Mouse (Mus musculus) C2C12 (cell line): ENCODE measurements around the gene Ush2a. TPM values are rescaled to one million over a fixed set of nuclear protein-coding genes. Genes with fewer than 3 reads are reported as not detected.

Source experiments
- H3K27me3 ChIP-seq: one replicate; pipeline ENCODE4 v1.6.1; 2011; ENCODE audit not compliant: control insufficient read depth, insufficient read depth, insufficient read length
- H3K36me3 ChIP-seq: one replicate; pipeline ENCODE4 v1.6.1; 2011; ENCODE audit not compliant: control insufficient read depth, insufficient read depth
- H3K4me3 ChIP-seq: one replicate; pipeline ENCODE4 v1.5.1; 2011; ENCODE audit warnings: mild to moderate bottlenecking, control low read depth; ENCODE audit not compliant: poor library complexity, insufficient read depth, severe bottlenecking
- H3K79me2 ChIP-seq: one replicate; pipeline ENCODE4 v1.6.1; 2011; ENCODE audit not compliant: control insufficient read depth, insufficient read depth
- H3K79me3 ChIP-seq: one replicate; pipeline ENCODE4 v1.6.1; 2011; ENCODE audit warnings: low read depth, control low read depth
- H3ac ChIP-seq: one replicate; pipeline ENCODE3; 2011; ENCODE audit warnings: low read depth; ENCODE audit not compliant: control insufficient read depth, insufficient read length
- CEBPB ChIP-seq: IDR thresholded peaks from one replicate; pipeline ENCODE4 v1.6.1; 2011; ENCODE audit warnings: low read depth, mild to moderate bottlenecking, control low read depth, moderate library complexity
- CTCF ChIP-seq: IDR thresholded peaks from one replicate; pipeline ENCODE4 v1.5.1; 2011; ENCODE audit not compliant: control insufficient read depth, insufficient read depth, insufficient read length
- FOSL1 ChIP-seq: IDR thresholded peaks from one replicate; pipeline ENCODE4 v1.8.0; 2011; ENCODE audit warnings: mild to moderate bottlenecking, low read length; ENCODE audit not compliant: poor library complexity, insufficient read depth, severe bottlenecking
- MAX ChIP-seq: IDR thresholded peaks from one replicate; pipeline ENCODE4 v1.6.1; 2011; ENCODE audit warnings: mild to moderate bottlenecking, control low read depth
- MYOD1 ChIP-seq: IDR thresholded peaks from one replicate; pipeline ENCODE4 v1.6.1; 2011; ENCODE audit warnings: low read depth; ENCODE audit not compliant: control insufficient read depth, insufficient read length
- MYOG ChIP-seq: IDR thresholded peaks from one replicate; pipeline ENCODE4 v1.6.1; 2011; ENCODE audit not compliant: control insufficient read depth, insufficient read length; ENCODE audit errors: extremely low read depth
- USF1 ChIP-seq: IDR thresholded peaks from one replicate; pipeline ENCODE4 v1.6.1; 2011; ENCODE audit warnings: low read depth, mild to moderate bottlenecking, control low read depth, moderate library complexity
- polyA plus RNA-seq: library from polyadenylated mRNA; unstranded; fragments of >200 nt; fragmentation: generic; extraction: Trizol; gene quantifications from one replicate; pipeline ENCODE4 v1.2.1, GENCODE M21; 2012; ENCODE audit warnings: missing spikeins

Gene Ush2a
- polyA plus RNA-seq, 1 experiment, result not detected

- Histone ChIP-seq H3K79me3 (no peaks in the 10 kb centered on the region), H3K27me3 (no peaks in the 10 kb centered on the region), H3K4me3 (no peak overlapping the region), H3K36me3 (no peaks in the 10 kb centered on the region), H3ac (no peak overlapping the region), H3K79me2 (no peaks in the 10 kb centered on the region)
- TF ChIP-seq MYOG, result no peak
- no peak for TF ChIP-seq CEBPB
- TF ChIP-seq MAX, result no peak
- no peak for TF ChIP-seq MYOD1
- no peak for TF ChIP-seq CTCF
- TF ChIP-seq FOSL1, result no peak
- TF ChIP-seq USF1, result no peak
Measured at GRCm38 (mm10) chr1:188567486-188567885, 305.7 kb downstream of the Ush2a start.

DNA sequence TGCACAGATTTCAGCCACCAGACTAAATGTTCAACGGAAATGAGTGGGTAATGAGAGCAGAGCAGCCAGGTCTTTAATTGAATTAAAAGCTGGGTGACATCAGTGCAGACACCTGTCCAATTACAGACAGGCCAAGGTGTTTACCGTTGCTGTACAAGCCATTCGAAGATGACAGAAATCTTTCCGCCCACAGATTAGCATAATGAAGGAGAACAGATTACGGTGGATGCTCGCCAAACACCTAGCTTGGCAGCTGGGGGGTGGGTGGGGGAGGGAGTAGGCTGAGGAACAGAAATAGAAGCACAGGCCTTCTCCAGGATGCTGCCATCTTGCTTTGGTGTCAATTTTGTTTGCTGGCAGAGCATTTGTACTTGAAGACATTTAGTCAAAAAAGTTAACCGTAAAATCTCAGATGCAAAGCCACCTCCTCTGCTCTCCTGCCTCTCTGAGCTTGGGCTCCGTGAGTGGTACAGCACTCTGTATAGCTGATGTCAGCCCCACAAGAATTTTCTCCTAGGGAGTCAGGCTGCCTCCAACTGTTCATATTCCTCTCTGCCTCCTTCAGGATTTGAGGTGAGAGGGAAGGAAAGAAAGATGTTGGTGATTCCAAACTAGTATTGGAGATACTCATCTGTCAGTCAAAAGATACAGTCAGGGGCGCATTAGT is 306.6 kb downstream of the Ush2a start:
- Histone ChIP-seq H3ac (no peak overlapping the region), H3K4me3 (no peak overlapping the region), H3K27me3 (no peaks in the 10 kb centered on the region), H3K36me3 (no peaks in the 10 kb centered on the region), H3K79me2 (no peaks in the 10 kb centered on the region), H3K79me3 (no peaks in the 10 kb centered on the region)
- TF ChIP-seq CEBPB (no peak), MYOG (no peak), MYOD1 (no peak), FOSL1 (no peak), USF1 (no peak), CTCF (no peak), MAX (no peak)

- Histone ChIP-seq H3K27me3 (no peaks in the 10 kb centered on the region), H3K79me3 (no peaks in the 10 kb centered on the region), H3K4me3 (no peak overlapping the region), H3ac (no peak overlapping the region), H3K79me2 (no peaks in the 10 kb centered on the region), H3K36me3 (no peaks in the 10 kb centered on the region)
- TF ChIP-seq MYOG (no peak), MYOD1 (no peak), CEBPB (no peak), FOSL1 (no peak), CTCF (no peak), USF1 (no peak), MAX (no peak)
Measured at GRCm38 (mm10) chr1:188576246-188576747, 314.5 kb downstream of the Ush2a start.

DNA sequence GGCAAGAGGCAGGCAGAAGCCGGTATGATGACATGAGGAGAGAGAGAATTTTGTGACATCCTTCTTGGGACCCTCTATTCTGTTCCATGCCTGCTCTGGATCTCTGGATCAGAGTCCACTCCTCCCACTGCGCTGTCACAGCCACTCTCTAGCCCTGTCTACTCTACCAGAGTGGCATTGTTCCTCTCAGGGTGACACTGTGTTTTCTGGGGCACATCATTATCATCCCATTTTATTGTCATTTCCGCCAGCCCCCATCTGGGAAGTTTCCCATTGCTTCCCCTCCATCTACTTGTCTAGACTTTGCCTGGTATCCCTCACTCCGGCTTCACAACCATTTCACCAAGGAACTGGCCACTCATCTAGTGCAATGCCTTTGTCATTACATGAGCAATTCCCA is 315.6 kb downstream of the Ush2a start:
- Histone ChIP-seq H3K27me3 (no peaks in the 10 kb centered on the region), H3K4me3 (no peak overlapping the region), H3ac (no peak overlapping the region), H3K79me2 (no peaks in the 10 kb centered on the region), H3K79me3 (no peaks in the 10 kb centered on the region), H3K36me3 (no peaks in the 10 kb centered on the region)
- TF ChIP-seq FOSL1 (no peak), MYOG (no peak), MAX (no peak), USF1 (no peak), CTCF (no peak), MYOD1 (no peak), CEBPB (no peak)

DNA sequence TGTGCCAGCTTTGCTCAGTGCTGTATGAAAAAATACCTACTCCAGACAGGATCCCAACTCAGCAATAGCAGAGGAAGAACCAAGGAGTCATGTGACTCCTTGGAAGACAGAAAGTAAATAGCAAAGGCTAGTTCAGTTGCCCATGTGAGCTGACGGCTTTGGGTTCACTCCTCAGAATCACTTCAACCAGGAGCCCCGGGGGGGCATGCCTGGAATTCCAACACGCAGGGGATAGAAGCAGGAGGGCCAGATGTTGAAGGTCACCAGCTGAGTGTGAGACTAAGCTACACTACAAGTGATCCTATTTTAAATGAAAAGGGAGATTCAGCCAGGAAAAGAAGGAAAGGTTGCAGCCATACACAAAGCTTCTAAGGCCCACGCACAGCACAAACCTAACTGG is 319.3 kb downstream of the Ush2a start:
- Histone ChIP-seq H3K79me3 (no peaks in the 10 kb centered on the region), H3K4me3 (no peak overlapping the region), H3K27me3 (no peaks in the 10 kb centered on the region), H3K36me3 (no peaks in the 10 kb centered on the region), H3ac (no peak overlapping the region), H3K79me2 (no peaks in the 10 kb centered on the region)
- TF ChIP-seq CEBPB (no peak), USF1 (no peak), CTCF (no peak), MYOG (no peak), MAX (no peak), MYOD1 (no peak), FOSL1 (no peak)
